Mouse (Mus musculus): ENCODE measurements at regions not wholly inside any gene's neighbourhood (a gene's known extent, or its start where the extent isn't known, plus 50 kb on each side); places are given as distances from the start of the nearest gene placed in this dataset.

- H3K4me2 ChIP-seq (ENCODE audit: low read depth): no peak overlapping the region
- H3K4me1 ChIP-seq (ENCODE audit: insufficient read depth): no peaks in the 10 kb centered on the region
- no peak overlapping the region for H3K27ac ChIP-seq (ENCODE audit: low read depth, low read length)
- WGBS: 16% methylated on average over 8 of the region's 8 CpGs
- no peaks in the 10 kb centered on the region for H3K9me3 ChIP-seq (ENCODE audit: low read length)
- no peak overlapping the region for H3K9ac ChIP-seq
- peak; percentile 89 for ATAC-seq
- H3K27me3 ChIP-seq (ENCODE audit: insufficient read depth, low read length): no peaks in the 10 kb centered on the region
- TF ChIP-seq CTCF (IDR thresholded peaks at IDR 0.05; ENCODE audit: low read depth): no peak
- no peaks in the 10 kb centered on the region for H3K36me3 ChIP-seq (ENCODE audit: insufficient read depth)
- no peak overlapping the region for H3K4me3 ChIP-seq (ENCODE audit: low read depth, low read length)
- DNase-seq: peak; percentile 41
These were observed 122.2 kb downstream of the Matn1 start for GRCm38 (mm10) chr4:131066186-131066939.

- ATAC-seq (no peak), DNase-seq (no peak)
- Histone ChIP-seq H3K27ac (ENCODE audit: low read depth, low read length) (no peak overlapping the region), H3K9me3 (ENCODE audit: low read length) (no peaks in the 10 kb centered on the region), H3K36me3 (ENCODE audit: insufficient read depth) (no peaks in the 10 kb centered on the region), H3K4me3 (ENCODE audit: low read depth, low read length) (no peak overlapping the region), H3K27me3 (ENCODE audit: insufficient read depth, low read length) (no peaks in the 10 kb centered on the region), H3K4me1 (ENCODE audit: insufficient read depth) (no peaks in the 10 kb centered on the region), H3K9ac (no peak overlapping the region), H3K4me2 (ENCODE audit: low read depth) (no peak overlapping the region)
- TF ChIP-seq CTCF (IDR thresholded peaks at IDR 0.05; ENCODE audit: low read depth): no peak
These were observed 126.4 kb downstream of the Matn1 start for GRCm38 (mm10) chr4:131070566-131070965.

GRCm38 (mm10) chr4:131072623-131073022 lies 128.4 kb downstream of the Matn1 start:
- H3K4me3 ChIP-seq (ENCODE audit: low read depth, low read length): no peak overlapping the region
- TF ChIP-seq CTCF (IDR thresholded peaks at IDR 0.05; ENCODE audit: low read depth): no peak
- no peaks in the 10 kb centered on the region for H3K36me3 ChIP-seq (ENCODE audit: insufficient read depth)
- no peak overlapping the region for H3K4me2 ChIP-seq (ENCODE audit: low read depth)
- no peak overlapping the region for H3K27ac ChIP-seq (ENCODE audit: low read depth, low read length)
- no peak overlapping the region for H3K9ac ChIP-seq
- no peaks in the 10 kb centered on the region for H3K27me3 ChIP-seq (ENCODE audit: insufficient read depth, low read length)
- H3K9me3 ChIP-seq (ENCODE audit: low read length): no peaks in the 10 kb centered on the region
- ATAC-seq (no peak), DNase-seq (no peak)
- no peaks in the 10 kb centered on the region for H3K4me1 ChIP-seq (ENCODE audit: insufficient read depth)
- WGBS: 95% methylated on average over 2 of the region's 2 CpGs

GRCm38 (mm10) chr4:131073420-131073819 lies 129.2 kb downstream of the Matn1 start:
- no peaks in the 10 kb centered on the region for H3K9me3 ChIP-seq (ENCODE audit: low read length)
- no peak overlapping the region for H3K27ac ChIP-seq (ENCODE audit: low read depth, low read length)
- no peak overlapping the region for H3K4me2 ChIP-seq (ENCODE audit: low read depth)
- H3K36me3 ChIP-seq (ENCODE audit: insufficient read depth): no peaks in the 10 kb centered on the region
- no peak overlapping the region for H3K9ac ChIP-seq
- ATAC-seq (no peak), DNase-seq (no peak)
- H3K27me3 ChIP-seq (ENCODE audit: insufficient read depth, low read length): no peaks in the 10 kb centered on the region
- no peak overlapping the region for H3K4me3 ChIP-seq (ENCODE audit: low read depth, low read length)
- no peaks in the 10 kb centered on the region for H3K4me1 ChIP-seq (ENCODE audit: insufficient read depth)
- no peak for TF ChIP-seq CTCF (IDR thresholded peaks at IDR 0.05; ENCODE audit: low read depth)
- WGBS: 74% methylated on average over 8 of the region's 8 CpGs

- no peak for ATAC-seq
- Histone ChIP-seq H3K27me3 (ENCODE audit: insufficient read depth, low read length) (no peaks in the 10 kb centered on the region), H3K9me3 (ENCODE audit: low read length) (no peaks in the 10 kb centered on the region), H3K27ac (ENCODE audit: low read depth, low read length) (no peak overlapping the region), H3K4me1 (ENCODE audit: insufficient read depth) (no peaks in the 10 kb centered on the region), H3K36me3 (ENCODE audit: insufficient read depth) (no peaks in the 10 kb centered on the region), H3K4me2 (ENCODE audit: low read depth) (no peak overlapping the region), H3K9ac (no peak overlapping the region), H3K4me3 (ENCODE audit: low read depth, low read length) (no peak overlapping the region)
- no peak for DNase-seq
- WGBS: 22% methylated on average over 8 of the region's 8 CpGs
- TF ChIP-seq CTCF (IDR thresholded peaks at IDR 0.05; ENCODE audit: low read depth): no peak
These were observed 131.2 kb downstream of the Matn1 start for GRCm38 (mm10) chr4:131075326-131075932.

GRCm38 (mm10) chr4:131076628-131077027 lies 132.4 kb downstream of the Matn1 start:
- Histone ChIP-seq H3K4me1 (ENCODE audit: insufficient read depth) (no peaks in the 10 kb centered on the region), H3K4me3 (ENCODE audit: low read depth, low read length) (no peak overlapping the region), H3K9me3 (ENCODE audit: low read length) (no peaks in the 10 kb centered on the region), H3K9ac (no peak overlapping the region), H3K36me3 (ENCODE audit: insufficient read depth) (no peaks in the 10 kb centered on the region), H3K27ac (ENCODE audit: low read depth, low read length) (no peak overlapping the region), H3K4me2 (ENCODE audit: low read depth) (no peak overlapping the region), H3K27me3 (ENCODE audit: insufficient read depth, low read length) (no peaks in the 10 kb centered on the region)
- TF ChIP-seq CTCF (IDR thresholded peaks at IDR 0.05; ENCODE audit: low read depth): no peak
- WGBS: 83% methylated on average over 3 of the region's 3 CpGs
- no peak for DNase-seq
- no peak for ATAC-seq

- H3K27ac ChIP-seq (ENCODE audit: low read depth, low read length): no peak overlapping the region
- no peak overlapping the region for H3K9ac ChIP-seq
- TF ChIP-seq CTCF (IDR thresholded peaks at IDR 0.05; ENCODE audit: low read depth): no peak
- H3K4me1 ChIP-seq (ENCODE audit: insufficient read depth): no peaks in the 10 kb centered on the region
- DNase-seq (no peak), ATAC-seq (no peak)
- no peak overlapping the region for H3K4me2 ChIP-seq (ENCODE audit: low read depth)
- H3K9me3 ChIP-seq (ENCODE audit: low read length): no peaks in the 10 kb centered on the region
- WGBS: 3% methylated on average over 1 of the region's 1 CpGs
- H3K4me3 ChIP-seq (ENCODE audit: low read depth, low read length): no peak overlapping the region
- H3K27me3 ChIP-seq (ENCODE audit: insufficient read depth, low read length): no peaks in the 10 kb centered on the region
- H3K36me3 ChIP-seq (ENCODE audit: insufficient read depth): no peaks in the 10 kb centered on the region
These were observed 135.9 kb downstream of the Matn1 start for GRCm38 (mm10) chr4:131080113-131080512.

All from forebrain, postnatal 0 days (tissue).